Mouse (Mus musculus): ENCODE measurements around the gene Arntl.

Gene Arntl

DNA sequence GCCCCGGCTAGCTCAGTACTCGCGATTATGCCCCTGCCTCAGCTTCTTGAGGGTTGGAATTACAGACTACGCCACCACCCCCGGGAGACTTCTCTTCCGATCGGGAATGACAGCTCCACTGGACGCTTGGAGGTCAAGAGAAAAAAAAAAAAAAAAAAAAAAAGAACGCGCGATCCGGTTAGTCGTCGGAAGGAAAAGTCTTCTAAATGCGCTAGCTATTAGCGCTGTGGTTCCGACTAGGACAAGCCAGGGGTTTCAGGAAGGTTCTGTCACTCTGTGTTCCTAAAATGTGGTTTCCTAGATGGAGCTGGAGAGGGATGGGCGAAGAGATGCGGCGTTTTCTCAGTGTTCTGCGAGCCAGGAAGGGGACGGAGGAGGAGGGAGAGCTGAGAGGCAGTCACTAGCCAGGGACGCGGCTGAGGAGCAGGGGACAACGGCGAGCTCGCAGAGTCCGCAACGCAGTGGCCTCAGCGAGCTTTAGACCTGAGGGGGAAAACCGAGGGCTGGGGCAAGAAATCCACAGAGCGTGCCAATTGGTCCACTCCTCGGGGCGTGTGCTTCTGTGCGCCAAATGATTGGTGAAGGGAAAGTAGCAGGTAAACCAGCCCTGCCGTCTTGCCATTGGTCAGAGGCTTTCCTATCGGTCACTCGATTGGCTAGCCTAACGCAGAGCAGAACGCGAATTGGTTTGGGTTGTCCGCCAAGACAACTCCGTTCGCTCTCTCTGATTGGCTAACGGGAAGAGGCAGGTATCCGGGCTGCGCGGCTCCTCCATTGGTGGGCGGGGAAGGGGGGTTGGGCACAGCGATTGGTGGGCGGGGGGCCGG is at the start of gene Arntl:
Gene Arntl (plus strand): TSS at position 822 of the 827 bp plus-strand sequence.
- DNase-seq (ENCODE audit: low spot score) = peak; percentile 76

DNA sequence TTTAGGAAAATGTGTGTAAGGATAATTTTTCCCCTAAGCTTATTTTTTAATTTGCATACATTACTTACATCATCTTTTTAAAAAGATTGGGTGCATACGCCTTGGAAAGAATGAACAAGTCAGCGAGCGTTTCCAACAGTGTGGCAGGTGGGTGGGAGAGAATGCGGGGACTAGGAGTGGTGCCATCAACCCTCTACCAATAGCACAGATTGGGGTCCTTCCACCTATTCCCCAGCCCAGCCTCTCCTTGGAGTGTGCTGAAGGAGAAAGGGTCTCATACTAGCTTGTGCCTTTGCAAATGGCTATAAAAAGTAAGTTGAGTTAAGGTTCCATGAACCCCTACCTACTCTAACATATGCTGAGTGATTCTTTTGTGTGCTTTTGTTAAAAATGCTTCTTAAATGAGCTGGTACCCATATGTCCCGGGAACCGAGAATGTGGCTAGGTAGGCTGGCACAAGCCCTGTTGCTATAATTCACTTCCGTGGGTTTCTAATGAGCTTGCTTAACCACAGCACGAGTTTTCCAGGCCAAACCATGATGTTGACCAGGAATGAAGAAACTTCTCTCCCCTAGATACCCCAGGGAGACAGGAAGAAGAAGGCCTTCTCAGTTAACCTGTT is 46.1 kb upstream of the Arntl start:
- DNase-seq (ENCODE audit: low spot score) = no peak

DNA sequence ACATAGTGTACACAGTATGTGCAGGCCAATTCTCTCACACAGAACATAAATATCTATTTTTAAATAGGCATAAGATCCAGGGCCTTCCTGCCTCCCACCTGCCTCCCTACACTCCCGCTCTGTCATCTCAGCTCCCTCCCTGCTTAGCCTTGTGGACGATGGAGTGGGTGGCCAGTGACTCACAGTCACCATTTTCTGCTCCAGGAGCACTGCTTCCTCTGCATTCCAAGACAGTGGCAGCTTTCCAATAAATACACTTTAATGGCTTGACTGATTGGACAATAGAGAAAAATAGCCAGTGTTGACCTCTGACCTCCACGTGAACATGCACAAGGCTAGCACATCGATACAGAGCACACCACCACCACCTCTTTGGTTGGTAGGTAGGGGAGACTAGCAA is 42.5 kb upstream of the Arntl start:
- DNase-seq (ENCODE audit: low spot score) = no peak

DNA sequence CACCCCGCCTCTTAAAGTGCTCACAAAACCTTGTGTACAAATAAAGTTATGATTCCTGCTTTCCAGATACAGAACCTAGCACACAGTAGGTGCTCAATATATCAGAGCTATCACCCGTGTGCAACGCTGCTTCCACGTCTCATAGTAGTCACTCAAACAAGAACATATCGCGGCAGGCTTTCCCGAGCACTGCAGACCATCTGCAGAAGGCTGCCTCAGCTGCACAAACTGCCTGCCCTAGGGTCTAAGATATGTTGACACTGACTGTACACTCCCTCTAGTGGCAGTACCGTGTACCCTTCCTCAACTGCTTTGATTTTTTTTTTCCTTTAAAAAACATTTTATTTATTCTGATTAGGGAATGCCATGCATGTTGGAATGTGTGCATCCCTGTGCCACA is 40.2 kb upstream of the Arntl start:
- no peak for DNase-seq (ENCODE audit: low spot score)

DNA sequence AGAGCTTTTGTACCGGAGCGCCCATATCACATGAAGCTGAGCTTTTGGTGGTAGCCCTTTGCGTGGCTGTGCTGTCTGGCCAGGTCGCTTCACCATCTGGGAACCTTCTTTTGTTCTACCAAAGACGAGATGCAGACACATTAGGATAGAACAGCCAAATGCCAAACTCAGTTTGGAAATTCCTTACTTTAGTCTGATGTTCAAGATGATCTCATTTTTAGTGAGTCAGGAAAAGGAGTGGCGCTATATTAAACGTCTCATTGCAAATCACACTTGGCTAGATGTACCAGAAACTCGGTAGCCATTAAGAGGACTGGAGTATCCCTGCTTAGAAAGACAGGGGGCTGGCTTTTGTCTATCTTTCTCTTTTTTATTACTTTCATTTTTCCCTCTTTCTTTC is 38.7 kb upstream of the Arntl start:
- DNase-seq (ENCODE audit: low spot score) = no peak

DNA sequence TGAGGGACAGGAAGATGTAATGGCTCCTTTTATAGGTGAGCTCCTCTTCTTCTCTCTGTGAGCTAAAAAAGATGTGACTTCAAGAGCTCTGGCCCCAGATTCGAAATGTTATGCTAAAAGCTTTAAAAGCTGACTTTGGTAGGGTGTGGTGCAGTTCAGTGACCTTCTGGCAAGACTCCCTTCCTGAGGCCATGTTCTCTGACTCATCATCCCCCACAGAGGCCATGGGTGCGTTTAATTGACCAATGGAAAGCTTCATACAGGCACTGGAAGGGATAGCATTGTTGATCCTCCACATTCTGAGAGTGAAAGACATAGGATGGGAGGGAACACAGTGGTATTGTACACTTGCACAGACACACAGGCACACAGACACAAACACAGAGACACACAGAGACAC is 34.8 kb upstream of the Arntl start:
- no peak for DNase-seq (ENCODE audit: low spot score)

DNA sequence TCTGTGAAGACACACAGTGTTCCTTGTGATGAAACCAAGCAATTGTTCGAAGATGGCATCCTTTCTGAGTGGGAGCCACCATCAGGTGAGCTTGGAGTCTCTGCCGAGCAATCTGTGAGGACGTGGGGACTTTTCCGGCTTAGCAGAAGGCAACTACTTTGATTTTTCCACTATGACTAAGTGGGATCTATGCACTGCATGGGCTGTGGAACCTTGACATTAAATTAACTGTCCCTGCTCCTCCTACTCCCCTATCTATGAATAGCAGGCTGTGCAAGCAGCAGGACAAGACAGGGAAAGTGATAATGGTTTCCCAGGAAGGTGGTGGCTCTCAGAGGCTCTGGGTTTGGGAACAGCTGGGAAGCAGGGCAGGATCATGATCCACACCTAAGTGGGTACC is 31.8 kb upstream of the Arntl start:
- DNase-seq (ENCODE audit: low spot score) = no peak

DNA sequence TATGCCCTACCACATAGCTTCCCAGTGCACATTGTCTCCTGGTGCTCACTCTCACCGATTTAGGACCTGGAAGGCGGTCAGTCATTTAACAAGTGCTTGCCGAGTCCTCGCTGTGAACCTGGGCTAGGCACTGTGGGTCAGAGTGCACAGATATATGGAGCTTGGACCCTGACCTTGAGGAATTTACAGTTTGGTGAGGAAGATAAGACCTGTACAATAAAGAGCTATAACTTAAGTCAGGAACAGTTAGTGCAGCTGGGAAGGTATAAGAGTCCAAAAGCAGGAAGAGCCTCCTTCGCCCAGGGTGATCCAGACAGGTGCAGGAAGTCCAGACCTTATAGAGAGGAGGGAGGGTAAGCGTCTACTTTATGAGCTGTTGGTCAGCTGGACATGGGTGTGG is 29.2 kb upstream of the Arntl start:
- no peak for DNase-seq (ENCODE audit: low spot score)

DNA sequence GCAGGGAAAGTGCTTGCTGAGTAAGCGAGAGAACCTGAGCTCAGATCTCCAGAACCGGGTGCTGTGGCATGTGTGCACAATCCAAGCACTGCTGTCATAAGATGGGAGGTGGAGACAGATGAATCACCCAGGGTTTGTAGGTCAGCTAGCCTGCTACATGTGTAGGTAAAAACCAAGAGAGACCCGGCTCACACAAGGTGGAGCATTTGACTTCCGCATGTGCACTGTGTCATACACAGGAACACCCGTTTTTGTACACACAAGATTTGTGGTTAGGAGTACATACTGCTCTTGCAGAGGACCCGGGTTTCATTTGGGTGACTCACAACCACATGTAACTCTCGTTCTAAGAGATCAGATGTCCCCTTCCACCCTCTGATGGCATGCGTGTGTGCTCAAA is 23.5 kb upstream of the Arntl start:
- DNase-seq (ENCODE audit: low spot score) = no peak

DNA sequence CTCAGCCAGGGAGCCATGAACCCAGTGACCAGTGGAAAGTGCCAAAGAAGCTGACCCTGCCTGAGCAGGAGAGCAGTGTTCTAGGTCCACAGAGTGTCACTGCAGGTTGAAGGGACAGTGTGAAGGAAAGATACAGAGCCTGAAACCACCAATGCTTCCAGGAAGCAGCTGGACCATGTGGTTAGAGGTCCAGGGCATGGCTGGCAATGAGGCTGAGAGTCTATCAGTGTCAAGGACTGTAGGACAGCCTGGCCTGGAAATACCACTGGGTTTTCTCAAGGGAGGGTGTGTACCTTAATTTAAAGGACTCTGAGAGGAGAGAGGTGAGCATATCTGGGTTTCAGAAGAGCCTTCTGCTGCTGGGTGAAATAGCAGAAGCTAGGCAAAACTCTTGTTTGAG is 22.2 kb upstream of the Arntl start:
- DNase-seq (ENCODE audit: low spot score) = no peak

DNA sequence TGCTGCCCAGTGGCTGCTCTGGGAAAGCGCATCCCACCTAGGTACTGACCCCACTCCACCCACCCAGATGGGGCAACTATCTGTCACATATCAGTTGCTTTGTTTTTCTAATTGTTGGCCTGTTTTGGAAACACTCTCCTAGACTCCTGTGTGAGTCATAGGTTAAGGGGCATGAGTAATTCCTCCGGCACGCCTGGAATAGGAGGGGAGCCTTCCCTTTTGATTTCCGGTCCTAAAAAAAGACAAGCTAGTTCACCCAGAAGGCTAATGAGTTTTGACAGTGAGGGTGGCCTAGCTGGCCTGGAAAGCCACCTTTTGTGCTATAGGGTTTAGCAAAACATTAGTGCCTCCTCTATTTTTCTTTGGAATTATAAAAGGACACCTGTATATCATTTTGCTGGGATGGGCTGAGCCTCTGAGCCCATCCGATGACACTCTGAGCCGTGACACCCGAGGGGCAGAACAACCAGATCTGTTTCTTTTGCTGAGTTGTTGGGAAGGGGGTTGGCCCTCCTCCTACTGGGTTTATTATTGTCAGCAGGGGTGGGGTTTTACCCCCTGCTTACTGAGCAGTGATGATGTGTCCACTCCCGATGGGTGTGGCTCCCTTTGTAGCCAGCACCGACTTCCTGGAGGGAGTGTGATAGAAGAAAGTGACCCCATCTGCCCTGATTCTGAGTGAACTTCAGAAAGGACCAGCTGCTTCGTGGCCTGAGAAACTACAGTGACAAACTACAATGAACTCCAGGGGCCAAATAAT is 21.0 kb upstream of the Arntl start:
- DNase-seq (ENCODE audit: low spot score) = no peak

DNA sequence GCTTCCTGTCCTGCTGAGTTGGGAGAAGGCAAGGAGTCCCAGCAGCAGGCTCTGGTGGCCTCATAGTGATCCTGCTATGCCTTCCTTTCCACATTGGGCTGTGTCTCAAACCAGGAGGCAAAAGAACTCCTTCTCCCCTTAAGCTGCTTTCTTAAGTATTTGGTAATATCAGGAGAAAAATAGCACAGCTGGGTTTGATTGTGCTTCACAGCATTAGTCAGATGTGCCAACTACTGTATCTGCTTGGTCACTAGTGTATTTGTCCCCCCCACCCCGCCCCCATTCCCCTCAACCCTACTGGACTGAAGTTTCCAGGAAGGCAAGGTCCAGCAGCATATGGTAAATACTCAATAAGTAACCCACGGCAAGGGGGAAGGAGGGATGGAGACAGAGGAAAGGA is 19.2 kb upstream of the Arntl start:
- DNase-seq (ENCODE audit: low spot score) = no peak

DNA sequence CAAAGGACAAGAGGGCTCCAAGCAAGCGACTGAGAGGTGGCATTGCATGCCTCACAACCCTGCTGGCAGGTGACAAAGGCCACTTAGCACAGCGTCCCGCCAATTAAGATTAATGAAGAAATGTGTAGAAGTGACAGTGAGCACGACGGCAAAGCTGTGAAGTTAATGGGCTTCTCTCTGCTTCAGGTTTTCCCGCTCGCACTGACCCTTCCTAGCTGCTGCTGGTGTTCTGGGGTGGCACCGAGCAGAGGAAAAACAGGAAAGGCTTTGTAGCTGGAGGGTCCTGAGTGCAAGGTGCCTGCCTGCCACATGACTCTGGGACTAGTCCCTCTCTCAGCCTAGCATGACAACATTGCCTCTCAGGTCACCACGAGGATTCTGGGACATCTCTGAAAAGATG is 18.7 kb upstream of the Arntl start:
- no peak for DNase-seq (ENCODE audit: low spot score)

DNA sequence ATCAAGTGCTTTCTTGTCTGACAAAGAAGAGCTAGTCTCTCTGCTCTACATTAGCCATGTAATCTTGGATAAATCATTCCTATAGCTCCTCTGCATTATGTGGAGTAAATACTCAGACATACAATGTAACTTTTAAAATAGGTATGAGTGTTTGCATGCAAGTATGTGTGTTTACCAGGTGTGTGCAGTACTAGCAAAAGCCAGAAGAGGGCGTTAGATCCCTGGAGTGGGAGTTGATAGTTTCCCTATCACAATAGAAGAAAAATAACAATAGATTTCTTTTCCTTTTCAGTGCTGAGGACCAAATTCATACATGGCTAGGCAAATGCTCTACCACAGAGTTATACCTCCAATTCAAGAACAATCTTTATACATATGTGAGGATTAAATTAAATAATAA is 15.5 kb upstream of the Arntl start:
- DNase-seq (ENCODE audit: low spot score) = no peak

DNA sequence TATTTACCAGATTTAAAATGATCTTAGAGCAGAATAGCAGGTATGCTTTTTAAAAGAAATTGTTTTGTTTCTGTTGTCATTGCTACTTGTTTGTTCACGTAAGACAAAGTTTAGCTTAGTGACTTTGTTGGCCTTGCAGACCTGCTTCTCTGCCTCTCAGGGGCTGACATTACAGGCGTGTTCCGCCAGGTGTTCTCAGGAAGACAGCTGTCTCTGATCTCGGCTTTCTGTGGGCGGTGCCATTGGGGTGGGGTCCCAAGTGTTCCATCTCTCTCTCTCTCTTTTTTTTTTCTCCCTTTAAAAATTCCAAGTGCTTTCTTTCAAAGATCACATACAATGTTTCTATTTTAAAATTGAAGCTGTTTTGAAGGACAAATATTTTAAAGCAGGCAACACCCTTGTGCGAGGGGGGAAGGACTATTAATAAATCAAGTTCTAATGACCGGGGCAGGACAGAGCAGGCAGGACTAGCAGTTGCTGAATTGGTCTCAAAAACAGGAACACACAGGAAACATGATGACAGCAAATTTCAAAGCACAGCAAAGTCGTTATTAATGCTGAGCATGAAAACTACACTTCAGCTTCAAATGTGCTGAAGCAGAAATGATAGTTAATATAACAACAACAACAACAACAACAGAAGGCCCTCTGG is 14.4 kb upstream of the Arntl start:
- no peak for DNase-seq (ENCODE audit: low spot score)

DNA sequence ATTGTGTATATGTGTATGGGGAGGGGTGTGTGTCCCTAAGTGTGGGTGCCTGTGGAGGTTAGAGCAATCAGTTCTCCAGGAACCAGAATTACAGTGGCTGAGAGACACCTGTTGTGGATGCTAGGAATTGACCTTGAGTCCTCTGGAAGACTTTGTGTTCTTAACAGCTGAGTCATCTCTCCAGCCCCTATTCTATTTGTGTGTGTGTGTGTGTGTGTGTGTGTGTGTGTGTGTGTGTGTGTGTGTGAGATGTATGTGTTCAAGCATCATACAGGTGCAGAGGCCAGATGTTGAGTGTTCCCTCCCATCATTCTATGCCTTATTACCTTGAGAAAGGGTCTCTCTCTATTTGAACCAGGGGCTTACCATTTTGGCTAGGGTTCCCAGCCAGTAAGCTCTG is 13.4 kb upstream of the Arntl start:
- DNase-seq (ENCODE audit: low spot score) = no peak

DNA sequence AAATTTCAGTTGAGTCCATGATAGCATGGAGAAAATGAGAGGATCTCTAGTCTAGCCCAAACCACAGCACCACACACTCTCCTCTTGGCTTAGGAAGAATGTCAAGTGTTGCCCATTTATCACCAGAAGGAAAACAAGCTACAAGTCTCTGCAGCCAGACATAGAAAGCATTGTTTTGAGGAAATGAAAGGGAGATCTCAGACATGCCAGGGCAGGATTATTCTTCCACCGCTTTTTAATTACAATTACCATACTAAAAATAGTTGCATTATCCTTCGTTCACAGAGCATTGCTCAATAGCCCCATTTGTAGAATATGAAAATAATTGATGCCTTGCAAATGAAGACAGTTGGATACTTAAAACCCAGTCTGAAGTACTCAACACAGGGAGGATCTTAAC is 12.0 kb upstream of the Arntl start:
- no peak for DNase-seq (ENCODE audit: low spot score)

DNA sequence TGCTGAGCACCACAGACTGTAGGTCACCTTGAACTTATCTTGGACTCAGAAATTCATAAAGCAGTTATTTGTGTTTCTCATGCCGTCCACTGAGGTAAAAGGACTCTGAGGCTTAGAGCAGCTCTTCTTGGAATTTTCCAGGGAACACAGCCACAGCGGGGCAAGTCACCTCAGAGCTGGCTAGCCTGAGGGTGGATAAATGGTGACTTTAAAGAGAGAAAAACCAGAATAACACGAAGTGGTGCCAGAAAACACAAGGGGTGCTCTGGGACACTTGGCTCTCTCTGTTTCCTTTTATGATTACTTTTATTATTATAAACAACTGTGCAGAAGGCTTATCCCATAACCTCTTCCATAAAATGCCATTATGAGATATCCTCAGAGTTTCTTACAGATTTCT is 11.1 kb upstream of the Arntl start:
- no peak for DNase-seq (ENCODE audit: low spot score)

DNA sequence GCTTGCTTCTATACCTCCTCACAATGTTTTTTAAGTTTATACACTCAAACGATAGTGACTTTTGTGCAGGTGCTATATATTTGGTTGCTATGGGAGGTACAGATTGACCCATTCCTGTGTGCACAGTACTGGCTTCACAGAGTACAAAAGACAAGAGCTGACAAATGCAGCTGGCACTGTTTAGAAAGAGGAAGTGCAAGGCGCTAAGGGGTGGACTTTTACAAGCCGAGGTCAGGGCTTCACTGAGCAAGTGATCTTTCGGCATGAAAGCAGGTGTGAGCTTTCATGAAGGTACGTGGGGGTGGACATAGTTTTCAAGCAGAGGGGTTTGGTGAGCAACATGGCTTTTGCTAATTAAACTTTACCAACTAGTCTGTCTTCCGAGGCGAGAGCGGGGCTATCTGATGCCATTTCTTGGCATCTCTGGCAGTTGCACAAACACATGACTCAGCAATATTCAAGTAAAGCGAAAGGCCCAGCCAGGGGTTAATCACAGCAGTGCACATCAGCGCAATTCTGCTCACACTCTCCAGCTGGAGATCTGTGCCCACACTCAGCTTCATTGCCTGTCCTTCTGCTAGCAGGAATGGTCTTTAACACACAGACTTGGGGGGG is 10.0 kb upstream of the Arntl start:
- DNase-seq (ENCODE audit: low spot score) = no peak

DNA sequence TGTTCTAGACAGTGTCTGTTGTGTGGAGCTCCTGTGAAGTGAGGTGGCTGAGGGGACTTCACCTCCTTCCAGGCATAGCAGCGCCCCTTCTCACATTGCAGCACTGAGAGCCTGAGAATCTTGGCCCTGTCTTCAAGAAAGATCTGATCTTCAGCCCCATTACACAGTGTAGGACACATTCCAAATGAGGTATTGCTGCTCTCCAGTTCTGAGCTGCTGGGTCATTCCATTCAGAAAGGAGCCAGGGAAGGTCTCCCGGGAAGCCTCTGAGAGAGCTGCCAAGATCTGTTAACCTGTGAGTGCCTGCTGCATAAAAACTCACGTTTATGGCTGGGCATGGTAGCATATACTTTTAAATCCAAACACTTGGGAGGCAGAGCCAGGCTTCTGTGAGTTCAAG is 5.7 kb upstream of the Arntl start:
- no peak for DNase-seq (ENCODE audit: low spot score)

DNA sequence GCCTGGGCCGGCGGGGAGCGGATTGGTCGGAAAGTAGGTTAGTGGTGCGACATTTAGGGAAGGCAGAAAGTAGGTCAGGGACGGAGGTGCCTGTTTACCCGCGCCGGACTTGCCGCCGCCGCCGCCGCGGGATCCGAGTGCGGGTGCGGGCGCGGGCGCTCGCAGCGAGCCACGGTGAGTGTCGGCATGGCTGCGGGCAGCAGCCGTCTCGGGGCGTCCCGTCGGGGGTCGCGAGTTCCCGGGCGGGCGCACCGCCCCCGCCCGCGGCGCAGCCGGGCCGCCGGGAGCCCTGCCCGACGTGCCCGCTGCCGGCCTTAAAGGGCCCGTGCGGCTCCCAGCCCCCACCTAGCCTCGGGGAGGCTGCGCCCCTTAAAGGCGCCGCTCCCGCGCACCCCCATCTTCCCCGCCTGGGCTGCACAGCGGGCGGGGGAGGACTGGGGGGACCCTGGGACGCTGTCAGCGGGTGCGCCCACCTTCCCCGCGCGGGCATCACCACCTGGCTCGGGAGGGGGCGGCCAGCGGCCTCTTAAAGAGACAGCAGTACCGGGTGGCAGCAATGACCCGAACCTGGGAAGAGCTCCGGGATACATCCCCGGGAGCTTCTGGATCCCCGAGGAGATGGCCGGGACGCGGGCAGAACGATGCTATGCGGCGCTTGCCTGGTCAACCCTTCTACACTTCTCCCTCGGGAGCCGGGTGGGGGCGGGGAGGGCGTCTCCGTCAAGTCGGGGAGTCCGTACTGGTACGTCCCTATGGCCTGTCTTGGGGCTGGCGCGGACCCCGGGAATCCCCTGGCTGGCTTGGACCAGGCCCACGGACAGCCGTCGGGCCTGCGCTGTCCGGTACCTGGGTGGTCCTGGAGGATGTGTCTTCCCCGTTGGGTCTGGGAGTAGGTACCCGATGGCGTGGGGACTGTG is 464 bp downstream of the Arntl start:
- no peak for DNase-seq (ENCODE audit: low spot score)
